Mouse (Mus musculus): Measurements from ENCODE around the gene Npl.

DNA sequence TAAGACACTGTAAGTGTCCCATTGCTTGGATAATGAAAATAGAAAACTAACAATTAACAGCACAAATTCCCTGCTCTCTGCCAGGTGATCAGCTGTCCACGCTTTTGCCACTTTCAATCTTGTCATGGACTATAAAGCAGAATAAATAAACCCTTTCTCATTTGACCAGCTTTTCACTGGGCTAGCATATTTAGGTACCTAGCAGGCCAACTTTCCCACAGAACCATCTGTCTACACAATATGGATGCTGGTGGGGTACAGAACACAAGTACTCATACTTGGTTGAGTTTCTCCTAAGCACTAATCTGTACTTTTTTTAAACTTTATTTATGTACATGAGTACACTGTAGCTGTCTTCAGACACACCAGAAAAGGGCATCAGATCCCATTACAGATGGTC lies 70.5 kb downstream of the Npl start:
- TF ChIP-seq POLR2A (IDR thresholded peaks at IDR 0.05; ENCODE audit: borderline replicate concordance, low read depth, low read length): no peak
- no peak for TF ChIP-seq CTCF (IDR thresholded peaks at IDR 0.05; ENCODE audit: low read depth, low read length)

All from bone marrow macrophage, adult 2 months (primary cell).